Mouse (Mus musculus): ENCODE measurements around the gene Adgrg3. TPM values are rescaled to one million over a fixed set of nuclear protein-coding genes. Genes with fewer than 3 reads are reported as not detected.

The Adgrg3 gene
- polyA plus RNA-seq, 1 experiment from 2014 or later, result 3.1 TPM

DNA sequence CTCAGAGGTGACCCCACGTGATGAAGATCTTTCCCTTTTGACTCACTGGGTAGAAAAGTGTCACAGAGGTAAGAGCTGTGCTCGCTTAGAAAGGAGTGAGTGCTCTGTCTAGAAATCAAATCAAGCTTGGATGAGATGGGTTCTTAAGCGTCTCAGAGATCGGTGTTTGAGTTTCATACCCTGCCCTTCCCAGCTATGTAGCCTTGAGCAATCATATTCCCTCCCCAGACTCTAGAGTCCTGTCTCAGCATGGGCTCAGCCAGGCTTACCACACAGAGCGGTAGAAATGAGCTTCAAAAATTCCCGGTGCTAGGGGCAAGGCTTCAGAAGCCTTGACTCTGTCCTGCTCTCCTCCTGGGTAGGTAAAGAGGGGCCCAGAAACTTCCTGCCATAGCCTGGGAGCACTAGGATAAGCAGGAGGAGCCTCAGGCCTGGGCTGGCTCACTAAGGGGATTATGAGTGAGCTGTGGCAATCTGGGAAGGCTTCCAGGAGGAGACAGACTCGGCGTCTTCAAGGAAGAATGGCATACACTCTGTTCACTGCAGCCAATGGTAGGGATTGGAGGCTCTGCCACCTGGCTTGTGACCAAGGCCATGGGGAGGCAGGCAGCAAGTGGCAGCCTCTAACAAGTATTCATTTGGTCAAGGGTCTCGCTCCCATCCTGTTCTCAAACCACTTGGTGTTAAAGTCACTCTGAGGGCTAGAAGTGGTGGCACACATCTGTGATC is 24.3 kb upstream of the Adgrg3 start:
- H3K4me1 ChIP-seq, result peaks cover 54% of the 10 kb centered on the region
- H3K27me3 ChIP-seq (replicated peaks), result peaks cover 16% of the 10 kb centered on the region; the same call in 1 of the 2 replicates
- 76% methylated on average over 9 of the region's 9 CpGs for WGBS
- no peaks in the 10 kb centered on the region for H3K9me3 ChIP-seq
- H3K36me3 ChIP-seq, result no peaks in the 10 kb centered on the region
- H3K4me2 ChIP-seq, result no peak overlapping the region
- peak overlapping the region; percentile 41; the same call in 1 of the 2 replicates for H3K9ac ChIP-seq
- ATAC-seq (ENCODE audit: extremely low read depth, insufficient number of reproducible peaks, low FRiP score, low TSS enrichment), result no peak
- no peak overlapping the region for H3K4me3 ChIP-seq
- H3K27ac ChIP-seq (replicated peaks), result 0 out of 2 replicates have a peak overlapping the region, but pooled peaks have one; percentile 28

DNA sequence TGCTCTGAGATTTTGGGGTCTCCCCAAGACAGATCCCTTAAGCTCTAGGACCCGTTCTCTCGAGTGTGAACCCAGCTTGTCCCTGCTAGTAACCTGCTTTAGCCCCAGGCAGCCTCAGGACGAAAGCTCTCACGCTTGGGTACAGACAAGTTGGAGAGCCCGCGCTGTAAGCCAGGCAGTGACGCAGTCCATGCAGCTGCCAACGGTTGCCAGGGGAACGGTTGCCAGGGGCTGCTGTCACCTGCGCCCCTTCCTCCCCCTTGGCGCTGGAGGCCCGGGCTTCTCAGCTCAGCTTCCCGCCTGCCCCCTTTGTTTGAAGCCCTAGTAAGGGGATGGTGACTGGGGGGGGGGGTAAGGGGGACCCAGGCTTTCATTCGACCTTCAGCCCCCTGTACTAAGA is 23.5 kb upstream of the Adgrg3 start:
- WGBS, result 10% methylated on average over 14 of the region's 14 CpGs
- H3K36me3 ChIP-seq, result no peaks in the 10 kb centered on the region
- ATAC-seq (ENCODE audit: extremely low read depth, insufficient number of reproducible peaks, low FRiP score, low TSS enrichment), result no peak
- peak overlapping the region; percentile 53 for H3K9ac ChIP-seq
- peaks cover 58% of the 10 kb centered on the region for H3K4me1 ChIP-seq
- H3K27ac ChIP-seq (replicated peaks), result no peak overlapping the region
- peaks cover 16% of the 10 kb centered on the region; the same call in 1 of the 2 replicates for H3K27me3 ChIP-seq (replicated peaks)
- H3K9me3 ChIP-seq, result no peaks in the 10 kb centered on the region
- peak overlapping the region; percentile 24 for H3K4me2 ChIP-seq
- no peak overlapping the region for H3K4me3 ChIP-seq

DNA sequence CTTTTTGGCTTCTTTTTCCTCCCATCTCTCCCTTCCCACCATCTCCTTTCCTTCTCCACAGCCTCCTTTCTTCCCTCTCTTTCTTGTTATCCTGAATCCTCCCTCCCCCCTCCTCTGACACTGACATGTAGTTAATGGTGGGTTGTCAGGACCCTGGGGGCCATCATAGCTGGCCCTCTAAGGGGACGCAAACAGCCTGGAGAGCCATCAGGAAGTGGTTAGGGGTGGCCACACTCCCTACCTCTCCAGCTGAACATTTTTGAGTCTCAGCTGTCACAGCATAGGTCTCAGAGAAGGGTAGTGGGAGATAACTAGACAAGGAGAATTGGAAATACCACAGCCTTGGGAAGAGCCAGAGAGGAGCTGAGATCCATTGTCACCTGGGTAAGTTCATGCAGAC is 23.0 kb upstream of the Adgrg3 start:
- H3K4me1 ChIP-seq, result peaks cover 63% of the 10 kb centered on the region
- H3K27ac ChIP-seq (replicated peaks), result no peak overlapping the region; the same call in 1 of the 2 replicates
- no peaks in the 10 kb centered on the region for H3K36me3 ChIP-seq
- no peak overlapping the region; the same call in 1 of the 2 replicates for H3K9ac ChIP-seq
- peak overlapping the region; percentile 24 for H3K4me2 ChIP-seq
- H3K9me3 ChIP-seq, result no peaks in the 10 kb centered on the region
- 59% methylated on average over 1 of the region's 1 CpGs for WGBS
- H3K4me3 ChIP-seq, result no peak overlapping the region
- no peak for ATAC-seq (ENCODE audit: extremely low read depth, insufficient number of reproducible peaks, low FRiP score, low TSS enrichment)
- H3K27me3 ChIP-seq (replicated peaks), result peaks cover 16% of the 10 kb centered on the region; the same call in 1 of the 2 replicates

DNA sequence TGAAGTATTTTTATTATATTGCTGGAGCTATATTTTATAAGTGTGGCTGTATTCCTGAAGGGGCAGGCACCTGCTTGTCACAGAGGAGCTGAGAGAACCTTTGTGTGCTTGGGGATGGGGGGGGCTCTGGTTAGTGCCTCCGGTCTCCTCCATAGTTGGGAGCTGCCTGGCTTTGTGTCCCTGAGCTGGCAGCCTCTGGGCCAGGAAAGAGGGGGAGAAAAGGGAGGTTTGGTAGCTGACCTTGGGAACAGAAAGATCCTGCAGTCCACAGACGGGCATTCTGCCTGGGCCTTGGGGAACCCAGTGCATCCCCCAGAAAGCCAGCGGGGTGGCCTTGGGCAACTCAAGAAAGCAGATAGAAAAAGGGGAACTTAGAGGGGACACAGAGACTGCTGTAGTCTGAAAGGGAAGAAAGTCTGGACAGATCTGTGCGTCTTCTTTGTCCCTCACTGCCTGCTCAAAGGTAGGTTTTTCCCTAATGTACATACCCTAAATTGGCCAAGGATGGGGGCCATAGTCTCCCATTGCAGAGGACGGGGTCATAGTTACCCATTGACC is 22.1 kb upstream of the Adgrg3 start:
- no peak overlapping the region for H3K9ac ChIP-seq
- no peaks in the 10 kb centered on the region for H3K9me3 ChIP-seq
- WGBS, result 77% methylated on average over 5 of the region's 5 CpGs
- no peak for ATAC-seq (ENCODE audit: extremely low read depth, insufficient number of reproducible peaks, low FRiP score, low TSS enrichment)
- peaks cover 16% of the 10 kb centered on the region; the same call in 1 of the 2 replicates for H3K27me3 ChIP-seq (replicated peaks)
- H3K4me1 ChIP-seq, result peaks cover 72% of the 10 kb centered on the region
- no peak overlapping the region for H3K4me2 ChIP-seq
- no peaks in the 10 kb centered on the region for H3K36me3 ChIP-seq
- H3K27ac ChIP-seq (replicated peaks), result no peak overlapping the region
- no peak overlapping the region for H3K4me3 ChIP-seq

DNA sequence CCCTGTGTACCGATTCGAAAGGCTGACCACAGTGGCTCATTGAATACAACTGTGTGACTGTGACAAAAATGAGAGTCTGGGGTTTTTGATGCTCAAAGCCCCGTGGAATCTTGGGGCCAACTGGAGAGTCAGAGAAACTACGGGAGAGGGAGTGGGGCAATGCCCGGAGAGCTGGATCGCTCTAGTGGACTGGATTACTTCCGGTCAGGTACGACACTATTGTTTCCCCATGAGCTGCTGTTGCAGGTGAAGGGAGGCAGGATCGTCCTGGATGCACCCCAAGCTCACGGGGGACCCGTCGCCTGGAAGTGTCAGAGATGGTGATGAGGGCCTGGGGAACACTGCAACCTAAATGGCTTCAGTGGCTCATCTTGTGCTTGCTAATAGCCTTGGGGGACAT is 21.5 kb upstream of the Adgrg3 start:
- no peaks in the 10 kb centered on the region for H3K9me3 ChIP-seq
- H3K9ac ChIP-seq, result no peak overlapping the region
- ATAC-seq (ENCODE audit: extremely low read depth, insufficient number of reproducible peaks, low FRiP score, low TSS enrichment), result no peak
- H3K4me1 ChIP-seq, result peaks cover 75% of the 10 kb centered on the region
- no peaks in the 10 kb centered on the region for H3K36me3 ChIP-seq
- WGBS, result 81% methylated on average over 12 of the region's 12 CpGs
- no peak overlapping the region for H3K4me2 ChIP-seq
- H3K27me3 ChIP-seq (replicated peaks), result peaks cover 16% of the 10 kb centered on the region; the same call in 1 of the 2 replicates
- no peak overlapping the region for H3K27ac ChIP-seq (replicated peaks)
- H3K4me3 ChIP-seq, result no peak overlapping the region

DNA sequence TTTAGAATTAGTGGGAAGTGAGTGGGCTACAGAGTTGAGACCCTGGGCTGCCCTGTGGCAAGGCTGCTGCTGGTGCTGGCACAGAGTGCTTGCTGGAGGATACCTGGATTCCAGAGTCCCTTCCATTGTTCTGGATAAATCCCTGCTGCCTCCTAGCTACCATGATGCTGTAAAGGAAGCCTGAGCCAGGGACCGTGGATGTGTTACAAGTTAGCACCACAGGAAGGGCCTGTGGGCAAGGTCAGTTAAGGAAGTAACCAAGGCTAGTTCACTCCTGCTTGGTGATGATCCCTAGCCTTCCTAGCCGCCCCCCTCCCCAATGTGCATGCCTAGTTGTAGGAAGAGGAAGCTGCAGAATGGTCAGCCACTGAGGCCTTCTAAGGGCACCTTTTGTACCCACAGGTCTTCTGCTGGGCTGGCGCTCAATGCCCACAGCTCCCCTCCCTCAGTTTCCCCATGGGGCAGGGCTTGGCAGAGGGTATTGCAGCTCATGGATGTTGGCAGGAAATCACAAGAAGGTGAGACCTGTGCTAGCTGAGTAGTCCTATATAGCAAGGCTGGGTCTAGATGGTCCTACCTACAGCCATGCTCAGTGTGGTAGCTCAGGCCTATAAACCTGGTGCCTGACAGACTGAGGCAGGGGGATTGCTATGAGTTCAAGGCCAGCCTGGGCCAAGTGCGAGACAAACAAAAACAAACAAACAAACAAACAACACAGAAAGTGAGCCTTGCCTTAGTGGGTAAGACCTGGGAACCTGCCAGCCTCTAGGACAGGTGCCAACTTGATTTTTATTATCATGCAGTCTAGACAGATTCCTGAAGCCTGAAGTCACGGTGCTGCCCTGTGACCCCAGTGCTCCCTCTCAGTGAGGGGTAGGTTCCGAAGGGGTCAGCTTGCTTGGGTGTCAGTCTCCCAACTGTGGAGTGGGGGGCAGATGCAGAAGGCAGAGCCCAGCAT is 20.3 kb upstream of the Adgrg3 start:
- no peak overlapping the region for H3K27ac ChIP-seq (replicated peaks)
- H3K4me3 ChIP-seq, result no peak overlapping the region
- no peak overlapping the region for H3K4me2 ChIP-seq
- 64% methylated on average over 6 of the region's 6 CpGs for WGBS
- no peaks in the 10 kb centered on the region for H3K36me3 ChIP-seq
- peaks cover 16% of the 10 kb centered on the region; the same call in 1 of the 2 replicates for H3K27me3 ChIP-seq (replicated peaks)
- no peak overlapping the region for H3K9ac ChIP-seq
- ATAC-seq (ENCODE audit: extremely low read depth, insufficient number of reproducible peaks, low FRiP score, low TSS enrichment), result no peak
- H3K4me1 ChIP-seq, result peaks cover 75% of the 10 kb centered on the region
- no peaks in the 10 kb centered on the region for H3K9me3 ChIP-seq

DNA sequence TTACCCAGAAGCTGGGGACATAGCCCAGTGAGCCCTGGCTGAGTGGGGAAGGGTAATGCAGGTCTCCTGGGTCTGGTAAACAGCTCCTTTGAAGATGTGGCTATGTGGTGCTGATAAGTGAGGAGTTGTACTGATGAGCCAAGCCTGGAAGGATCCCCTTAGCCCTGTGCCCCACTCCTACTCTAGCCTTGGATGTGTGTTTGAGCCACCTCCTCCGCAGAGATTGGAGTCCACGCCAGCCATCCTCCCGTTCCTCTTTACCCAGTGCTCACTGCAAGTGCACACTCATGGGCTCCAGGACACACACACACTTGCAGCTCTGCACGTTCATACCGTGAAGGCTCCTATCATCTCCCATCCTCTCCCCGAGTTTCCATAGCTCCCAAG is 19.6 kb upstream of the Adgrg3 start:
- Histone ChIP-seq H3K9me3 (no peaks in the 10 kb centered on the region), H3K9ac (no peak overlapping the region), H3K27me3 (replicated peaks) (peaks cover 16% of the 10 kb centered on the region; the same call in 1 of the 2 replicates), H3K27ac (replicated peaks) (no peak overlapping the region), H3K4me1 (peaks cover 72% of the 10 kb centered on the region), H3K4me2 (no peak overlapping the region), H3K36me3 (no peaks in the 10 kb centered on the region), H3K4me3 (no peak overlapping the region)
- ATAC-seq (ENCODE audit: extremely low read depth, insufficient number of reproducible peaks, low FRiP score, low TSS enrichment), result no peak
- WGBS, result 61% methylated on average over 6 of the region's 6 CpGs

DNA sequence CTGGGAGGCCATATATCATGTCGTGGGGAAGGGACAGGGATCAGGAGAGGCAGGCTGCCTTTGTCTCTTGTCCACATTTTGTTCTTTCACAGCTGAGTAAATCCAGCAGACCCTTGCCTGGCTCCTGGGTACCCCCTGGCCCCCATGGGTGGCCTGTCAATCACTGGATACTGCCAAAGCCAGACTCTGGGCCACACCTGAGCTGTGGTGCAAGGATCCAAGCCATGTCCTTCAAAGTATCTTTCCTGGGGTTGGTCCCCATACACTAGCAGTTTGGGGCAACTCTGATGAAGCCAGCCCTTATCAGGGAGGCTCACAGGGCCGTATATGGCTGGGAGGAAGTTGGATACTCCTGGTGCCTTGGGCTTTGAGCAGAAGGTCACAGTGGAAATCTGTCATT is 19.1 kb upstream of the Adgrg3 start:
- H3K4me1 ChIP-seq, result peaks cover 66% of the 10 kb centered on the region
- no peak overlapping the region; the same call in 1 of the 2 replicates for H3K27ac ChIP-seq (replicated peaks)

DNA sequence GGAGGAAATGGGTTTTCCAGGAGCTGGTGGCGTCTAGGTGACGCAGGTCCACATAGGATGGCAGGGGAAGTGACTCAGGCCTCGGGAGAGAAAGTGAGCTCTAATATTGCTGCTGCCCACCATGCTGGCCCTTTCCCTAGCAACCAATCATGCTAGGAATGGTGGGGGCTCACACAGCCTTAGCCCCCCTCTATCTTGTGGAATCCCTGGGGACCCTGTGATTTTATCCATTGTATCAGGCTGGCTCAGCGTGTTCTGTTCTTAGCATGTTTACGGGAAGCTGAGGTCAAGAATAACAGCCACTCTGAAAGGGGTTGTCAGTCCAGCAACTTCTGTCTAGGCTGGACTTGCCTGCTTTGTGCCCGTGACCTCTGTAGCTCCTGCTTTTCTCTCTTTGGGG is 18.5 kb upstream of the Adgrg3 start:
- 61% methylated on average over 6 of the region's 6 CpGs for WGBS
- H3K4me3 ChIP-seq, result no peak overlapping the region
- H3K27ac ChIP-seq (replicated peaks), result peak overlapping the region; percentile 50
- 0 out of 2 replicates have a peak, but pooled peaks cover 9% of the 10 kb centered on the region for H3K27me3 ChIP-seq (replicated peaks)
- H3K36me3 ChIP-seq, result no peaks in the 10 kb centered on the region
- peaks cover 61% of the 10 kb centered on the region for H3K4me1 ChIP-seq
- H3K9me3 ChIP-seq, result no peaks in the 10 kb centered on the region
- ATAC-seq (ENCODE audit: extremely low read depth, insufficient number of reproducible peaks, low FRiP score, low TSS enrichment), result no peak
- no peak overlapping the region for H3K4me2 ChIP-seq
- H3K9ac ChIP-seq, result no peak overlapping the region

More for the DNA sequence above, 19.1 kb upstream of the Adgrg3 start:
- no peak for ATAC-seq (ENCODE audit: extremely low read depth, insufficient number of reproducible peaks, low FRiP score, low TSS enrichment)
- H3K4me2 ChIP-seq, result no peak overlapping the region
- 37% methylated on average over 2 of the region's 2 CpGs for WGBS
- no peak overlapping the region for H3K9ac ChIP-seq
- H3K27me3 ChIP-seq (replicated peaks), result peaks cover 12% of the 10 kb centered on the region; the same call in 1 of the 2 replicates
- no peaks in the 10 kb centered on the region for H3K36me3 ChIP-seq
- no peak overlapping the region for H3K4me3 ChIP-seq
- no peaks in the 10 kb centered on the region for H3K9me3 ChIP-seq

DNA sequence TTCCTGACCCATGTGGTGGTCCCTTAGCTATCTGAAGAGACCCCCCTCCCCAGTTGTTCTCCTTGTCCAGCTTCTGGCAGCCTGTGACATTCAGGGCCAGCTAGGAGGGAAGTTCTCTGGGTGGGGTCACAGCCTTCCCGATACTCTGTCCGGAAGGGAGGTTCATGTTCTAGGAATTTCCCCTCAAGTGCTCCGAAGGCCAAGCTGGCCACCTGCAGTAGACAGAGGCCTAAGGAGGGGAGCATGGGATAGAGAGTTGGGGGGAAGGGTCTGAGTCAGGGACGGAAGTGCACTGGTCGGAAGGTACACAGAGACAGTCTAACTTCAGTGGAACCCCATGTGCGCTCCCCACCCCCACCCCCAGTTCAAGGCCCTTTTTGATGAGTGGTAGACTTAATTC is 17.5 kb upstream of the Adgrg3 start:
- H3K4me2 ChIP-seq, result no peak overlapping the region
- no peak for ATAC-seq (ENCODE audit: extremely low read depth, insufficient number of reproducible peaks, low FRiP score, low TSS enrichment)
- H3K9ac ChIP-seq, result no peak overlapping the region
- 71% methylated on average over 6 of the region's 6 CpGs for WGBS
- H3K4me3 ChIP-seq, result no peak overlapping the region
- 0 out of 2 replicates have a peak, but pooled peaks cover under 1% of the 10 kb centered on the region for H3K27me3 ChIP-seq (replicated peaks)
- no peaks in the 10 kb centered on the region for H3K36me3 ChIP-seq
- H3K9me3 ChIP-seq, result no peaks in the 10 kb centered on the region
- peak overlapping the region; percentile 36; the same call in 1 of the 2 replicates for H3K27ac ChIP-seq (replicated peaks)
- H3K4me1 ChIP-seq, result peaks cover 55% of the 10 kb centered on the region

DNA sequence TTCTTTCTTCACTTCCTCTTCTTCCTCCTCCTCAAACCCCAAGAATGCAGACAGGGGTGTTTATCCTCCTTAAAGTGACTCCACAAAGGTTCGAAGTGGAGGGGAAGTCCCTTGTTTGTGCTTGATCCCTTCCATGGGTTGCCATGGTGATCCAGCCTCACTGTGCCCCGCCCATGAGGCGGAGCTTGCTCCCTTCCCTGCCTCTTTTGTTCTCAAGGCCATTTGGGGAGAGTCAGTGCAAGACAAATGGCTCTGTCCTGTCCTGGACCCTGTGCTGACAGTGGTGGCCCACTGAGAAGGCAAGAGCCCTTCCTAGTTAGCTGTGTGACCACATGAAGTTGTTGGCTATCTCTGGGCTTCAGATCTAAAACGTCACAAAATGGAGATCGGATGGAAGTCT is 16.8 kb upstream of the Adgrg3 start:
- Histone ChIP-seq H3K9me3 (no peaks in the 10 kb centered on the region), H3K4me1 (peaks cover 55% of the 10 kb centered on the region), H3K36me3 (no peaks in the 10 kb centered on the region), H3K27ac (replicated peaks) (peak overlapping the region; percentile 36), H3K9ac (no peak overlapping the region), H3K4me2 (no peak overlapping the region), H3K27me3 (replicated peaks) (no peaks in the 10 kb centered on the region), H3K4me3 (no peak overlapping the region)
- 24% methylated on average over 5 of the region's 5 CpGs for WGBS
- ATAC-seq (ENCODE audit: extremely low read depth, insufficient number of reproducible peaks, low FRiP score, low TSS enrichment), result no peak

Data from heart, embryonic 13.5 days (tissue).